Mouse (Mus musculus): ENCODE measurements around the gene Sgcd. TPM values are rescaled to one million over a fixed set of nuclear protein-coding genes. Genes with fewer than 3 reads are reported as not detected.

Sgcd gene
- polyA plus RNA-seq, 1 experiment from 2014 or later: 1.5 TPM

GRCm38 (mm10) chr11:47005301-47005875, 983.4 kb downstream of the Sgcd start:
- Histone ChIP-seq H3K4me3 (ENCODE audit: low read depth, low read length) (no peak overlapping the region), H3K27me3 (replicated peaks; ENCODE audit: control insufficient read depth, insufficient read depth, low read length) (no peaks in the 10 kb centered on the region), H3K9me3 (ENCODE audit: control insufficient read depth, low read length) (no peaks in the 10 kb centered on the region), H3K36me3 (ENCODE audit: control insufficient read depth, insufficient read depth, low read length) (no peaks in the 10 kb centered on the region), H3K27ac (ENCODE audit: low read depth, low read length) (no peak overlapping the region), H3K4me1 (replicated peaks; ENCODE audit: control insufficient read depth, insufficient read depth, low read length) (no peaks in the 10 kb centered on the region), H3K9ac (ENCODE audit: low read depth, low read length) (no peak overlapping the region), H3K4me2 (no peak overlapping the region)
- no peak for ATAC-seq (replicated peaks; ENCODE audit: low FRiP score)
- no peak for DNase-seq (ENCODE audit: low spot score)
- WGBS: 63% methylated on average over 1 of the region's 1 CpGs

DNA sequence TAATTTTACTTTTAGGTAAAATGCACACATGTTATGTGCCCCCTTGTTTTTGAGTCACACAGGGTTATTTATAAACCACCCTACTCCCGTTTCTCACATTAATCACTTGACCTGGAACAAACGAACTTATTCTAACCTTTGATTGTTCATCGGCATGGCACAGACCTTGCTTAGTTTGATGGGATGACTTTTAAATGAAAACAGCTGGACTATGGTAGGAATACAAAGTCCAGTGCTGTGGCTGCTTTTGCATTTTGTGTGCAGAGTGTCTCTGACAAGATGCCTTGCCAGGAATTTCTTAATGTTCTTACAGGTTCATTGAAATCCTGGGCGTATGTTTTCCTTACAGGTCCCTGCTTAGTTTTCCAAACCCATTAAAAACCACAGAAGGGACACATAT, 1049.5 kb downstream of the Sgcd start:
- Histone ChIP-seq H3K4me2 (no peak overlapping the region), H3K4me1 (replicated peaks; ENCODE audit: control insufficient read depth, insufficient read depth, low read length) (no peaks in the 10 kb centered on the region), H3K27me3 (replicated peaks; ENCODE audit: control insufficient read depth, insufficient read depth, low read length) (no peaks in the 10 kb centered on the region), H3K9me3 (ENCODE audit: control insufficient read depth, low read length) (no peaks in the 10 kb centered on the region), H3K36me3 (ENCODE audit: control insufficient read depth, insufficient read depth, low read length) (no peaks in the 10 kb centered on the region), H3K27ac (ENCODE audit: low read depth, low read length) (no peak overlapping the region), H3K4me3 (ENCODE audit: low read depth, low read length) (no peak overlapping the region), H3K9ac (ENCODE audit: low read depth, low read length) (no peak overlapping the region)
- WGBS: 62% methylated on average over 4 of the region's 4 CpGs
- no peak for ATAC-seq (replicated peaks; ENCODE audit: low FRiP score)
- no peak for DNase-seq (ENCODE audit: low spot score)

DNA sequence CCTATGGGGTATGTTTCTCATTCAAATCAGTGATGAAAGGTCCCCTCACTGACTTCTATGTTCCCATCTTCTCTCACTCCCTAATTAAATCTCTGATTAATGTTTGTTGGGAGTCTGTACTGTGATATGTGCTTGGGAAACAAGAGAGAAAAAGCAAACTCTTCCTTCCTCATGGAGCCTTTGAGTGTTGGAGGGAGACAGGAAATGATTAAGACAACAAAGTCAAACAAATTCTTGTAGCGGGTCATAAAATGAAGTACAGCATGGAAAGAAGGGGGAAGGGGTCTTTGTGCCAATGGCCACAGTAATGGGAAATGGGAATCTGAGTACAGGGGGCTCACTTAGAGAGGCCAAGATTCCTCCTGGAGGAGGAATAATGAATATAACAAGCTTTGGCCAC, 1063.8 kb downstream of the Sgcd start:
- no peaks in the 10 kb centered on the region for H3K36me3 ChIP-seq (ENCODE audit: control insufficient read depth, insufficient read depth, low read length)
- H3K4me3 ChIP-seq (ENCODE audit: low read depth, low read length): no peak overlapping the region
- H3K4me1 ChIP-seq (replicated peaks; ENCODE audit: control insufficient read depth, insufficient read depth, low read length): no peaks in the 10 kb centered on the region
- no peaks in the 10 kb centered on the region for H3K9me3 ChIP-seq (ENCODE audit: control insufficient read depth, low read length)
- DNase-seq (ENCODE audit: low spot score) (no peak), ATAC-seq (replicated peaks; ENCODE audit: low FRiP score) (no peak)
- no peaks in the 10 kb centered on the region for H3K27me3 ChIP-seq (replicated peaks; ENCODE audit: control insufficient read depth, insufficient read depth, low read length)
- 76% methylated on average over 1 of the region's 1 CpGs for WGBS
- H3K9ac ChIP-seq (ENCODE audit: low read depth, low read length): no peak overlapping the region
- H3K4me2 ChIP-seq: no peak overlapping the region
- no peak overlapping the region for H3K27ac ChIP-seq (ENCODE audit: low read depth, low read length)

DNA sequence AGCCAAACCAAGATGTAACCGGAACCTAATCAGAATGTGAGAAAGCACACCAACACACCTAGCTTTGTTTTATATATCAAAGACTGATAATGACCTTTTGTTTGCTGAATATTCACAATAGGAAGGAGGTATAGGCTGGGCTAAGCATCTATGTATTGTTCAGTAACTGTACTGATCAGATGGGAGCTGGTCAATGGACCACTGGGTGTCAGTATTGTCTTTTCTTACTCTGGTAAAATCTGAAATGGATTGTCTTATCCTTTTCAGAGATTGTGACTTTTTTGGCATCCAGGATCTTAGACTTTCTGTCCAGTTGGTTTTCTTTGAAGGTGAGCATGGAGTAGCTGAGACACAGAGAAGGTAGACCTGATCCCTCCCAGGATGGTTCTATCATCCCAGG, 1068.5 kb downstream of the Sgcd start:
- Histone ChIP-seq H3K27me3 (replicated peaks; ENCODE audit: control insufficient read depth, insufficient read depth, low read length) (no peaks in the 10 kb centered on the region), H3K27ac (ENCODE audit: low read depth, low read length) (no peak overlapping the region), H3K4me3 (ENCODE audit: low read depth, low read length) (no peak overlapping the region), H3K36me3 (ENCODE audit: control insufficient read depth, insufficient read depth, low read length) (no peaks in the 10 kb centered on the region), H3K9me3 (ENCODE audit: control insufficient read depth, low read length) (no peaks in the 10 kb centered on the region), H3K9ac (ENCODE audit: low read depth, low read length) (no peak overlapping the region), H3K4me1 (replicated peaks; ENCODE audit: control insufficient read depth, insufficient read depth, low read length) (no peaks in the 10 kb centered on the region), H3K4me2 (no peak overlapping the region)
- no peak for ATAC-seq (replicated peaks; ENCODE audit: low FRiP score)
- WGBS: 88% methylated on average over 1 of the region's 1 CpGs
- no peak for DNase-seq (ENCODE audit: low spot score)

DNA sequence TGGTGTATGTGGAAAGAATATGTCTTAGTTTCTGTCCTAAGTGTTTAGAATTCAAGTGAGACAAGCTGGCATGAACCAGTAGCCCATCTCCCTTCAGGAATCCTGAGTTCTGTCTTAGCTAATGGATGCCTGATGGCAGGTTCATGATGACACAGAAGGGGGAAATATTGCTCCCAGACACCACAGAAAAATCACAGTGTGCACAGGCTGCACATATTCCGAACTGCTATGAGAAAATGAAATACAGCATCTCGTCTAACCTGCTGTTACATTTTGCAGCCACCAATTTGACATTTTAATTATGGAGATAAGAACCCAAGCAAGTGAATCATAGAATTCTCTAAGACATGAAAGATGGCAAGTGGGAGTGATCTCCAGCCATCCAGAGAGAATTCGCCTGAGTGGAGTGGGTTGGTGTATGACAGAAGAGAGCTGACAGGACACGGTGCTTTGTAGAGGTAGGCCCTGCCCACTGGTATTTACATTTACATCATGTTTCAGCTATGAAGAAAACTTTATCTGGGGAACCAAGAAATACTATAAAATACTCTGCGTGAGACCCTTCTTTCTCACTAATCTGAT, 1076.0 kb downstream of the Sgcd start:
- ATAC-seq (replicated peaks; ENCODE audit: low FRiP score): no peak
- H3K27me3 ChIP-seq (replicated peaks; ENCODE audit: control insufficient read depth, insufficient read depth, low read length): no peaks in the 10 kb centered on the region
- no peaks in the 10 kb centered on the region for H3K9me3 ChIP-seq (ENCODE audit: control insufficient read depth, low read length)
- H3K9ac ChIP-seq (ENCODE audit: low read depth, low read length): no peak overlapping the region
- DNase-seq (ENCODE audit: low spot score): no peak
- H3K27ac ChIP-seq (ENCODE audit: low read depth, low read length): no peak overlapping the region
- H3K4me1 ChIP-seq (replicated peaks; ENCODE audit: control insufficient read depth, insufficient read depth, low read length): no peaks in the 10 kb centered on the region
- no peak overlapping the region for H3K4me2 ChIP-seq
- 72% methylated on average over 5 of the region's 5 CpGs for WGBS
- H3K36me3 ChIP-seq (ENCODE audit: control insufficient read depth, insufficient read depth, low read length): no peaks in the 10 kb centered on the region
- H3K4me3 ChIP-seq (ENCODE audit: low read depth, low read length): no peak overlapping the region

DNA sequence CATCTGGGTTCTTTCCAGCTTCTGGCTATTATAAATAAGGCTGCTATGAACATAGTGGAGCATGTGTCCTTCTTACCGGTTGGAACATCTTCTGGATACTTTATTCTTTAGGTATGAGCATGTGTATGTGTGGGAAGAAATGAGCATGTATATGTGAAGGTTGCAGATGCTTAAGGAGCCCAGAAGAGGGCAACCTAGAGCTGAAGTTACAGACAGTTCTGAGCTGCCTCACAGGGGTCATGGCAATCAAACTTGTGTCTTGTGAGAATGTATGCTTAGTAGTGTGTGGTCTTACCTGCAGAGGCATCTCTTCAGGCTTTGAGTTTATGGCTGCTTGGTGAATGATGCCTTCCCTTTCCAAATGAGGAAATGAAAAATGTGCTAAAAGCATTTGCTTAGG, 1084.5 kb downstream of the Sgcd start:
- Histone ChIP-seq H3K27ac (ENCODE audit: low read depth, low read length) (no peak overlapping the region), H3K9ac (ENCODE audit: low read depth, low read length) (no peak overlapping the region), H3K27me3 (replicated peaks; ENCODE audit: control insufficient read depth, insufficient read depth, low read length) (no peaks in the 10 kb centered on the region), H3K4me2 (no peak overlapping the region), H3K4me1 (replicated peaks; ENCODE audit: control insufficient read depth, insufficient read depth, low read length) (no peaks in the 10 kb centered on the region), H3K9me3 (ENCODE audit: control insufficient read depth, low read length) (no peaks in the 10 kb centered on the region), H3K36me3 (ENCODE audit: control insufficient read depth, insufficient read depth, low read length) (no peaks in the 10 kb centered on the region), H3K4me3 (ENCODE audit: low read depth, low read length) (no peak overlapping the region)
- no peak for DNase-seq (ENCODE audit: low spot score)
- no peak for ATAC-seq (replicated peaks; ENCODE audit: low FRiP score)
- whole genome bisulfite sequencing: 61% methylated on average over 1 of the region's 1 CpGs

- ATAC-seq (replicated peaks; ENCODE audit: low FRiP score) (no peak), DNase-seq (ENCODE audit: low spot score) (no peak)
- Histone ChIP-seq H3K27ac (ENCODE audit: low read depth, low read length) (no peak overlapping the region), H3K9me3 (ENCODE audit: control insufficient read depth, low read length) (no peaks in the 10 kb centered on the region), H3K9ac (ENCODE audit: low read depth, low read length) (no peak overlapping the region), H3K27me3 (replicated peaks; ENCODE audit: control insufficient read depth, insufficient read depth, low read length) (no peaks in the 10 kb centered on the region), H3K4me2 (no peak overlapping the region), H3K4me1 (replicated peaks; ENCODE audit: control insufficient read depth, insufficient read depth, low read length) (no peaks in the 10 kb centered on the region), H3K36me3 (ENCODE audit: control insufficient read depth, insufficient read depth, low read length) (no peaks in the 10 kb centered on the region), H3K4me3 (ENCODE audit: low read depth, low read length) (no peak overlapping the region)
- WGBS: 77% methylated on average over 3 of the region's 3 CpGs
These were observed 1099.7 kb downstream of the Sgcd start for GRCm38 (mm10) chr11:46889093-46889492.

- no peaks in the 10 kb centered on the region for H3K9me3 ChIP-seq (ENCODE audit: control insufficient read depth, low read length)
- no peak overlapping the region for H3K27ac ChIP-seq (ENCODE audit: low read depth, low read length)
- no peak overlapping the region for H3K9ac ChIP-seq (ENCODE audit: low read depth, low read length)
- 77% methylated on average over 2 of the region's 2 CpGs for WGBS
- no peak for DNase-seq (ENCODE audit: low spot score)
- no peaks in the 10 kb centered on the region for H3K27me3 ChIP-seq (replicated peaks; ENCODE audit: control insufficient read depth, insufficient read depth, low read length)
- no peak for ATAC-seq (replicated peaks; ENCODE audit: low FRiP score)
- no peak overlapping the region for H3K4me3 ChIP-seq (ENCODE audit: low read depth, low read length)
- H3K4me2 ChIP-seq: no peak overlapping the region
- no peaks in the 10 kb centered on the region for H3K4me1 ChIP-seq (replicated peaks; ENCODE audit: control insufficient read depth, insufficient read depth, low read length)
- no peaks in the 10 kb centered on the region for H3K36me3 ChIP-seq (ENCODE audit: control insufficient read depth, insufficient read depth, low read length)
These were observed 1106.3 kb downstream of the Sgcd start for GRCm38 (mm10) chr11:46882456-46882855.

DNA sequence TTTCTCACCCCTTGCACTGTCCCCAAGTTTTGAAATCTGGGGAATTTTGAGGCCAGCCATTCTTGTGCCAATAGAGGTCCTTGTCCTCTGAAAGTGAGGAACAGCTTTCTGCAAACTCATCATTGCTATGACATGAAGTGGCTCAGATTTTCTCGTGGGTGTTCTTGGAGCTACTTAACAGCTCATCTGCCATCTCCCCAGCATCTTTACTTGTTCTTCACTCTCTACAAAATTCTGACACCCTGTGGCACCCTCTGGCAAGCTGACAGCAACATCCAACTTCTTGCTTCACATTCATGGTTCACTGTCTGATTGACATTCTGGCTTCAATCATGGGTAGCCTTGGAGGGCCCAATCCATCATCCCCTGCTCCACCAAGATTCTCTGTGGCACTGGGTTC, 1113.0 kb downstream of the Sgcd start:
- WGBS: 52% methylated on average over 1 of the region's 1 CpGs
- Histone ChIP-seq H3K27me3 (replicated peaks; ENCODE audit: control insufficient read depth, insufficient read depth, low read length) (no peaks in the 10 kb centered on the region), H3K4me3 (ENCODE audit: low read depth, low read length) (no peak overlapping the region), H3K36me3 (ENCODE audit: control insufficient read depth, insufficient read depth, low read length) (no peaks in the 10 kb centered on the region), H3K4me1 (replicated peaks; ENCODE audit: control insufficient read depth, insufficient read depth, low read length) (no peaks in the 10 kb centered on the region), H3K9ac (ENCODE audit: low read depth, low read length) (no peak overlapping the region), H3K4me2 (no peak overlapping the region), H3K9me3 (ENCODE audit: control insufficient read depth, low read length) (no peaks in the 10 kb centered on the region), H3K27ac (ENCODE audit: low read depth, low read length) (no peak overlapping the region)
- no peak for DNase-seq (ENCODE audit: low spot score)
- ATAC-seq (replicated peaks; ENCODE audit: low FRiP score): no peak

All from liver, embryonic 11.5 days (tissue).